Mouse (Mus musculus) liver, embryonic 14.5 days (tissue): Measurements from ENCODE around the gene Ret.

Experiments used
- CTCF ChIP-seq: IDR thresholded peaks from 2 replicates; pipeline ENCODE4 v1.5.1; 2016; ENCODE audit warnings: antibody characterized with exemption, low read depth, control low read depth
- EP300 ChIP-seq: IDR thresholded peaks from 2 replicates; pipeline ENCODE4 v1.6.1; 2016; ENCODE audit warnings: antibody characterized with exemption, low read depth

DNA sequence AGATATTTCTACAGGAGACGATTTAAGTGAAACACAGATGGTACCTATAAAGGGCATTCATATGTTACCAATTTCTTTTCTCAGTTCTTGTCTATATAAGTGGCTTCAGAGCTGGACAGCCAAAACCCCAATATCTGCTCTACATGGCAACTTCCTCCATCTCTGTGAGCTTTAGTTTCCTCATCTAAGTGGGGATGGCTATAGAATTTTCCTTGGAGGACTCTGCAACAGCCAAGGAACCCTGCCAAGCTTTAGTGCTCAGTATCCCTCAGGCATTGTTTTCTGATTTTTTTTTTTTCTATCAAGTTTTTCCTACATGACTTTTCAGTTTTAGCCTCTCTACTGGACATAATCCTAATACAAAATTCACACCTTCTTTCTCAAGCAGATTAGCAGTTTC lies 63.1 kb downstream of the Ret start:
- TF ChIP-seq CTCF: no peak
- no peak for TF ChIP-seq EP300
